Mouse (Mus musculus) urinary bladder, postnatal 4 days (tissue): ENCODE measurements around the gene Fgd3.

ENCODE experiments used
- DNase-seq, 2 experiments: peaks; one replicate each; pipeline ENCODE4 v3.0.0; 2021 to 2022; ENCODE audit warnings: low spot score in 2 of 2

Gene Fgd3

DNA sequence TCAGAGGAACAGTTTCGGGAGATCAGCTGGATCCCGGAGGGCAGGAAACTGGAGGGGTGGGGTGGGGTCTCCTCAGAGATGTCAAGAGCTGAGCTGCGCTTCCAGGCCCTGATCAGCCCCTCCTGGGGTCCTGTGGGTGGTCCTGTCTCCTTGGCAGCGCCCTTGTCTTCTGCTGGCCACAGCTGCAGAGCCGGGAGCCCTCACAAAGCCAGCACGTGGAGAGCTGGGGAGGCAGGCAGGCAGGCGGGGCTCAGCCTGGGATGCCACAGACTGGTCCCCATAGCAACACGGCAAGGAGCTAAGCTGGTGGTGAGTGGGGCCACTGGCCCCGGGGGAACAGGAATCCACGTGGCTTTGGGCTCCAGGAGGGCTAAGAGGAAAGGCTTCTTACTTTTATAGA, at the start of gene Fgd3:
Fgd3 (minus strand) TSS at position 272 of the 400 bp plus-strand sequence.
- DNase-seq, result no peak

DNA sequence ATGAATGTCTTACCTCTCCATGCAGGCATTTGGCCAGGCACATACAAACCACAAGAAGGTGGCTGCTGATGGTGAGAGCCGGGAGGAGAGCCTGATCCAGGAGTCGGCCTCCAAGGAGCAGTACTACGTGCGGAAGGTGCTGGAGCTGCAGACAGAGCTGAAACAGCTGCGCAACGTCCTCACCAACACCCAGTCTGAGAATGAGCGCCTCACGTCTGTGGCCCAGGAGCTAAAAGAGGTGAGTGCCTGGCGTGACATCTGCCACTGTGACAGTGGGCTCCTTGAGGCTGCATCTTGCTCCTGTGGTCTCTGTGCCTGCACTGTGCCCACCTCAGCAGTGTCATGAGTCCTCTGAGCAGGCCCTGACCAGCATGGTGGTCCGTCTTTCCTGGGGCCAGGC, 49.3 kb upstream of the Fgd3 start:
- DNase-seq, result no peak

DNA sequence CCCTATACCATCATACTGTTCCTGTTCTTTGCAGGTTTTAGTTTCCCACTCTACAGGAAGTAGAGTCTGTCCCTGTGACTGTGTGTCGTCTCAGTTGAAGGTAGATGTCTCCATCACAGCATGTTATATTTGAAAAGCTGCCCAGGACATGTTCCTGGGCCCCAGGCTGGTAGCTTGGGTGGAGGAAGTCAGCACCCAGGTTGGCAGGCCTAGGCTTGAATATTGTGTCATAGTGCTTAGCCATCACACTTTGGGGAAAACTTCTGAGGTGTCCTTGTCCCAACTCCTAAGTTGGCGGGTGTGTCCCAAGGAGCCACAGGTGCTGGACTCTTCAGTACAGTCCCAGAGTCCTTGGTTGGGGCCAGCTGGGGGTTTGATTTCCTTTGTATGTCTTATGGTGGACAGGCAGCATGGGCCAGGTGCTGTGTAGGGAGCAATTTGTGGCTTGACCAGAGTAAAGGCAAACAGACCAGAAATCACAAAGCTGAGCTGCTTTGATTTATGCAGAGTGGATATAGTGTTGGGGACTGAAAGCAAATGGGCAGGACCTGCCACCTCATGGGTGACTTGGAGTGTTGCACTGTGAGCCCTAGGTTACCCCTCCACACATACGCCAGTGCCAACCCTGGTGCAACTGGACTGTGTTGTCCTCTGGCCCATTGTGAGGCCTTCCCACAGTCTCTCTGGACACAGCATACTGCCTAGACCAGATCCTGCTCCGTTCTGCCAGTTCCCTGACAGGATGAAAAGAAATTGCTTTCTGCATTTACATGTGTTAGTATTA, 47.7 kb upstream of the Fgd3 start:
- DNase-seq, result no peak

DNA sequence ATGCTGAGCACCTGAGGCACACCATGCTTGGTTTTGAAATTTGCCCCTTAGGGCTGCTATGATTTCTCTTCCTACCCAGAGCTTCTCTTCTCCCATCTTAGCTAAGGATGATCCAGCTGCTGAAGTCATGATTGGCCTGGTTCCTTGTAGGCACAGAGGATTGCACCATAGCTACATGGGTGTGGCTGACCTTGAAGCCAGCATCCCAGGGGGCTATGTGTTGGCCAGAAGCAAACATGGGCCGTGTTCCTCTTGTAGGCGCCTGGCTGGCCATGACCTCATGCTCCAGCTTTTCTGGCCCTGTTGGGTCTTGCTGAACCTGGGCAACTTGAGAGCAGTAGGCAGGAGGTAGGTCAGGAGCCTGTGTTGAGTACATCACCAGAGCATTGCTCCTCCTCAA, 44.6 kb upstream of the Fgd3 start:
- no peak for DNase-seq

DNA sequence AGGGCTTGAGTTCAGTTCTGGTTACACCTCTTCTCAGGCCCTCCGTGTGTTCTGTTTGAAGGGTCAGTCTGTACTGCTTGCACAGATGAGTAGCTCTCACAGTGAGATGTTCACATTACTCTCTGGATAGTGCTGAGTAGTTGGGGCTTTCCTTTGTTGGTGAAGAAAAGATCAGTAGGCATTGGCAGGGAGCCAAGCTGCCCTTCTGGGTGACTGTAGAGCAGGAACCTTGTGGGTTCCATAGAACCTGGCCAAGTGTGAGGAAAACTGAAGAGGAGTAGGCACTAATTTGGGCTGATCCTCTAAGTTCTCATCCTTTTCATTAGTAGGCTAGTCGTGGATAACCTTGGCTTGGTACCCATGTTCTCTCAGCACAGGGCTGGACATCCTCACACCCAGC, 42.7 kb upstream of the Fgd3 start:
- no peak for DNase-seq

DNA sequence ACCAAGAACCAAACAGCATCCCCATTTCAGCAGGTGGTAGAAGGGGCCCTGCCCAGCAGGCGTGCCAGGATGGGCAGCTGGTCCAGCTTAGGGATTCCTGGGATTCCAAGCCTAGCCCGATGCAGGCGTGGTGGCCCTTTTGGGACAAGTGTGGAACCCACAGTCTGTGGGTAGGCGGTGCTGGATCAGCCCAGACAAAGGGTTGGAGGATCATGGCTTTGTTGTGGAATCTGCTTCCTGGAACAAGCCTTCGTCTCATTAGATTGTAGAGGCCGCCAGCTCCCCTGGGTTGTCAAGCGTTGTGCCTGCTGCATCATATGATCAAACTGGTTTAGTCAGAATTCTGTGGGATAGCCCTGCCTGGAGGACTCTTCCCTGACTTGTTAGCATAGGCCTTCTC, 42.3 kb upstream of the Fgd3 start:
- no peak for DNase-seq

DNA sequence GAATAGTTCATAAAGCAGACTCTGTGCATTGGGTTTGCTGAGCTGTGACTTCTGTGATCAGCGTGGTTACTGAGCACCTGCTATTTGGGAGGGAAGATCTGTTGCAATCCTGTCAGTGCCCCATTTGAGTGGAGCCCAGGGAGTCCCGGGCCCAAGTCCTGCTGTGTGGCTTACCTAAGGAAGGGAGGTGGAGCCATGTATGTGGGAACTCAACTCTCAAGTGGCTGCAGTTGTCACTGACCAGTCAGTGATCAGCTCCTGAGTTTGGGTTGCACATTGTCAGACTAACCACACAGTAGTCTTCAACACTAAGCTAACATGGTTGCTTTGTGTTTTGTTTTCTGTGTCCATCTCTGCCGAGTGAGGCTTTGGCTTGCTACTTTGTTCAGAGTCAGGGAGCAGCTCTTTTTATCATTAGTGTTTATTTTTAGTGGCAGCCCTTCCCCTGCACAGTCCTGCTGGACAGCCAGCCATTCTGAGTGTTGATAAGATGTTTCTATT, 40.8 kb upstream of the Fgd3 start:
- no peak for DNase-seq

DNA sequence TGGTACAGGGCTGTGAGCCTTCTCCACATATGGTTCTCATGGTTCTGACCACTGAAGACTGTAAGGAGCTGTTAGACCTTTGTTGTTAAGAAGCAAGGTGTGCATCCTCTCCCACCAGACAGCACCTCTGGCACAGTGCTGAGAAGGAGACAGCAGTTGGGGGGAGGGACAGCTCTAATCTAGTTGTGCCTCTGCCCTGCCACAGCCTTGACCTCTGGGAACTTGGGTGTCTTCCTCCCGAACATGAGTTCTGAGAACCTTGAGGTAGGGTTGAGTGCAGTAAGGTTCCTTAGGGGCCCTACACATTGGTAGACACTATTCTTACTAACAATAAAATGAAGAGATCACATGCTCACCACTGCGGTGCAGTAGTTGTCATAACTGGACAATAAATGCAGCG, 38.1 kb upstream of the Fgd3 start:
- no peak for DNase-seq

DNA sequence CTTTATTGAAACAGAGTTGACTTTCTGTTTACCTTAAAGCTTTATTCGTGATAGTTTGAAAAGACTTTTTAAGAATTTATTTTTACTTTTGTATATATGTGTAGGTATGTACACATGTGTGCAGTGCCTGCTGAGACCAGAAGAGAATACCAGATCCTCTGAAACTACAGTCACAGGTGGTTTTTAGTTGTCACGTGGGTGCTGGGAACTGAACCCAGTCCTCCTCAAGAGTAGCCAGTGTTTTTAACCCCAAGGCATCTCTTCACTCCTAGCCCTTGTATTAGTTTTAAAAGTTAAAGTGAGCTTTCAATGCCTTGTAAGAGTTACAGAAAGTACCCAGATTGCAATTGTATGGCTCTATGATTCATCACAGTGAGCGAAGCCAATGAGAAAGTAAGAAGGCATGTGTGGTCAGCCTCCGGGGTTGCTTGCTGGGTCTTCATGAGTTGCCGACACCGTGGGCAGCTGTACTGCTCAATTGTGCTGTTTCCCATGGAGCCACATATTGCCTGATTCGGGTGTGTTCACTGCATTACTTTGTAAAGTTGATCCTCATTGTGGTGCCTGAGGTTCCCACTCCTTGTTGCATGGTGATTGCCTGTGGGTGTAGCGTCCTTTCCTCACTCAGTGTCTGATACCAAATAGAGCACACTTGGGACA, 37.4 kb upstream of the Fgd3 start:
- no peak for DNase-seq

DNA sequence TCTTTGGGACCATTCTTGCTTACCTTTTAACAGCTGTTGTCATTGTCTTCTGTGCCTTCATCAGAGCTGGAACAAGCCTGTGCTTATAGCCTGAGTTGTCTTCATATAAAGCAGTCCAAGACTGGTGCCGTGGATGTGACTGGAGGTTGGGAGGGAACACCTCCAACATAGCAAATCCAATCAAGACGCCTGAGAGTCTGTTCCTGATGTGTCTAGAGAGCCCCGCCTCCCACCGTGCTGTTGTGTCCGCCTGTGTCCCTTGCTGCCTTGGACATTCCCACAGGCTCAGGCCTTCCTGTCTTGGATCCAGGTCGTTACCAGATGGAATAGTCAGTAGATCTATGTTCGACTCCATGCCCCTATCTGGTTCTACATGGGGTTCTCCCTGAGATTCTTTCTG, 36.0 kb upstream of the Fgd3 start:
- DNase-seq, result no peak

DNA sequence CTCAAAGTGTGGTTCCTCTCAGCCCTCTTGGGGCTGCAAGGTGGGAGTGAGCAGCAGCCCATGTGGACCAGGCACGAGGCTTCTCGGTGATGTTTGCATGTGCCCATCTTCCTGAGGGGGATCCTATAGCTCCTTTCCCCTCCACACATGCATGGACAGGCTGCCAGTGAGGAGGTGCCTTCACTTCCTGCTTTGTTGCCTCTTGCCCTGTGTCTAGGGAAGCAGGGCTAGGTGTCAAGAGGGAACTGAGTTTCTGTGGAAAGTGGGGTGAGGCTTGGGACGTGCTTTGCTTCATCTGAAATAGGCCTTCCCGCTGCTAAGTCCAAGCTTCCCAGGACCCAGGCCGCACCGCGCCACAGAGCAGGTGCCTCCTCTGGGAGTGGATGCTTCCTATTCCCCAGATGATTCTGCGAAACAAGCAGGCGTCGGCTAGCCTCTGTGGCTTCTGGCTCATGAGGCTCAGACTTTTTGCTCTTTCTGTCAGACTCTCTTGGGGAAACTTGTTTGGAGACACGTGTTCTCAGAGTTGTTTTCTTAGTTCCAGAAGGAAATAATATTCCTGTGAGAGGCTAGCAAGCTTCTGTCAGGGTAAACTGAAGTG, 35.5 kb upstream of the Fgd3 start:
- DNase-seq, result no peak

DNA sequence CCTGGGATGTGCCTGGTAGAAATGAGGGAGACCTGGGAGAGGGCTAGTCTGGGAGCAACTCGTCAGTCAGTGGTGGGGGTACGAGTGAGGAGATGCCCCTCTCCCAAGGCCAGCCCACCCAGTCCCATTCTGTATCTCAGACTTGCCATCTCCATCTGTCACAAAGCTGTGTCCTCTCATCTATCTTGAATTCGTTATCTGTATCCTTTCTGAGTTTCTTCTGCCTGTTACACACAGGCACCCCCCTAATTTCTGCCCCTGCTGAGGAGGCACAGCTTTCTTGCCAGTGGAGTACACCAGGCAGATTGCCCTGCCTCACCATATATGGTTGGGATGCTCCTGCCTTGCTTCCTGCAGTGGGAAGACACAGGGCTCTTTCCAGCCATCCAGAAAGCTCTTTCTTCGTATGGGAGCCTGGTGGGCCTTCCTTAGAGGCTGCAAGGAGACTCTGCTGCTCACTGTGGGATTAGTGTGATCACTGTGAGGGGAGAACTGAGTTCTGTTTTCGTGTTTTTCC, 33.9 kb upstream of the Fgd3 start:
- peak in 1 of 2 experiments; percentile 40 for DNase-seq

DNA sequence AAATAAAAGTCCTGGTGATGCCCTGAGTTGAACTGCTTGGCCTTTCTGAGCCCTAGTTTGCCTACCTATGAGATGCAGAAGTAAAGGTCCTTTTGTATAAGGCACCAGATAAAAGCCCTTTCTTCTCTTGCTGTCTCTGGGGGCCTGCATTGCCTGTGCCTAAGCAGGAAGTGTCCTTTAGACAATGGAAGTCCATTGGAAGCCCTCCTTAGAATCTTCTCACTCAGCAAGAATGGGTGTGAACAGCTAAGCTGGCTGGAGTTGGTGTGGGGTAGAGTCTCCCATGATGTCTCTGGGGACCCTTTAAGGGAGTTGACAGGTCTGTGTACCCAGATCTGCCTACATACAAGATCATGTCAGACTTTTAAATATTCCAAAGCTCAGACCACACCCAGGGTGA, 33.3 kb upstream of the Fgd3 start:
- no peak for DNase-seq

DNA sequence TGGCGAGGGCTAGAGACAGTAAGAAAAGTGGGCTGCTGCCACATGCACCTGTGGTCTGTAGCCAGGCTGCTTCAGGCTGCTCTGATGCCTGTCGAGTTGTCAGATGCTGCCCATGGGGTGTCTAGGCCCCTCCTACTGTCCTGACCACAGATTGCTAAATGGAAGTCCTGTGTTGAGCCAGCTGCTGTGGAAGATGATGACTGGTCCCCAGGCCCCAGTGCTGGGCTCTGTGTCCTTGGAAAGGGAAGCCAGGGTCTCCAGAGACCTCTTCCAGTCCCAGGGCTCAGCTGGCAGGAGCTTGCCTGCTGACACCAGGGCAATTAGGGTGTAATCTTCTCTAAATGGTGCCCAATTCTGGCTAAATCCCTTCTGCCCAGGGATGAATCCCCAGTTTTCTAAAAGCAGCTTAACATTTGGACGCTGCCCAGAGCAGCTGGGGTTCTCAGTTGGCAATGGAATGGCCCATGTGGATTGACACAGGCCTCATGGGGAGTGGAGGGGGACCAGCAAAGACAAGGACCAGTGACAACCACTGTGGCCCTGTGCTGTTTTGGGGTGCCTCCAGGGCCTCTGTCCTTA, 32.6 kb upstream of the Fgd3 start:
- DNase-seq, result peak in 1 of 2 experiments; percentile 52

DNA sequence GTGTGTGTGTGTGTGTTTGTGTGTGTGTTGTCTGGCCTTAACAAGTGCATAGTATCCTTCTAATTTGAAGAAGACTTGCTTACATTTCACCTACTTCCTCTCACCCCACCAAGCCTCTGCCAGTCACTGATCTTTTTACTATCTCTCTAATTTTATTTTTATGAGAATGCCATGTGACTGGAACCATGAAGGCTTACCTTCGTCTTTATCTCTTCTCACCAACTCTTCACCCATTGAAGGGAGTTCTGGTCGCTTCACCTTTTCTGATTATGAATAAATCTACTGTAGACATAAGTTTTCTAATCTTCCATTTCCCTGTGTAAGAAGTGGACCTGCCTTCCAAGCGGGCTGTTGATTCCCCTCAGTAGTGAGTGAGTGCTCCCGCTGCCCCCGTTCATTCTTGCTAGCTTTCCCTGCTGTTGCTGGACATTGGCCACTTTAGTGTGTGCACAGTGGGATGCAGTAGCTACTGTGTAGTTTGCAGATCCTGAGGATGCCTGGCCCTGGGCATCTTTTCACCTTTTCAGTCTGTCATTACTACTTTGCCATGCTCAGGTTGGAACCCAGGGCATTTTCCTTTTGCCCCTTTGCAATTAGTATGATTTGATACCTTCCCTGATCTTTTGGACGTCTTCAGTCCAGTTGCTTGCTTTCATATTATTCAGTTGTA, 29.9 kb upstream of the Fgd3 start:
- no peak for DNase-seq

DNA sequence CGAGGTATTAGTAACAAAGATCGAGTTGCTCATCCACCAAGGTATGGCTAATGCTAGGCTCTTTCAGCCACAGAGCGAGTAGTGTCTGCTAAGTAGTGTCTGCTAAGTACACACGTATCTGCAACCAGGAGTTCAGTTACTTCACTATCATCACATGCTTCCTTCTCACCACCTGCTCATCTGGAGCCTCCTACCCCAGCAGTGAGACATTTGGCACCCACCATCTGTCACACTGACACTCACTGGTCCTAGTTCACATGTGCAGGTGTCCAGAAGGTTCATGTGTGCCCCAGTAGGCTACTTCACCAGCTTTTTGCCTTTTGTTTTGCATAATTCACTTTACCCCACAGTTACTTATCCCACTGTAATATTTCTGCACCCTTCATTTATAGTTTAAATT, 29.2 kb upstream of the Fgd3 start:
- DNase-seq, result no peak

DNA sequence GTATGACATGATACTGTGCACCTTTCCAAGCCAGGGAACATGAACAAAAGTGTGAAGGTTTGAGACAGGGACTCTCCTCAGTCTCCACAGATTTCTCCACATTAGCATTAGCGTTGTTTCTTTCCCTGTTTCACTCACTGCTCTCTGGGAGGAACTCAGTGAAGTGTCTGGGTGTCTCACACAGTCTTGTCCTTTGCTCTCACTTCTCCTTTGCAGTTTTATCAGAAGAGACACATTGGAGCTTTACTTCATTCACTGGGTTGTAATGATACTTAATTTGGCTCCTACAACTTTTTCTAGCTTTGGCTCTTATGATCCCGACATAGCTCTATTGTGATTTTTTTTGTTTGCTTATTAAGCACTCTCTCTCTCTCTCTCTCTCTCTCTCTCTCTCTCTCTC, 28.4 kb upstream of the Fgd3 start:
- no peak for DNase-seq

DNA sequence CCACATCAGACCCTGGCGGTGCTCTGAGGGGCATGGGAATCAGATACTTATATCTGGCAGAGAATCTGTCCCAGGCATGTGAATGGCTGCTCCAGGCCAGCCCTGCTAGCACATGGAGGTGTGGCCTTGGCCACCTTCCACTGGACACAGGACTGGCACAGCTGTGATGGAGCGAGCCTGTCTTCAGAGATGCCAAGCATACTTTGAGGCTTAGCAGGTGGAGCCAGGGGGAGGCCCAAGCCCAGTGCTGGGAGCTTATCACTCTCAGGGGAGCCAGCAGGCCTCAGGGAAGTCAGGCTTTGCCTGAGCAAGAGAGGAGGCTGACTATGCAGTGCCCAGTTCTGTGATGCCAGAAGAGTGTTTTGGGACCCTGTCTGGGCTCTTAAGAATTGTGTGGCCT, 25.4 kb upstream of the Fgd3 start:
- peak in 1 of 2 experiments; percentile 57 for DNase-seq

DNA sequence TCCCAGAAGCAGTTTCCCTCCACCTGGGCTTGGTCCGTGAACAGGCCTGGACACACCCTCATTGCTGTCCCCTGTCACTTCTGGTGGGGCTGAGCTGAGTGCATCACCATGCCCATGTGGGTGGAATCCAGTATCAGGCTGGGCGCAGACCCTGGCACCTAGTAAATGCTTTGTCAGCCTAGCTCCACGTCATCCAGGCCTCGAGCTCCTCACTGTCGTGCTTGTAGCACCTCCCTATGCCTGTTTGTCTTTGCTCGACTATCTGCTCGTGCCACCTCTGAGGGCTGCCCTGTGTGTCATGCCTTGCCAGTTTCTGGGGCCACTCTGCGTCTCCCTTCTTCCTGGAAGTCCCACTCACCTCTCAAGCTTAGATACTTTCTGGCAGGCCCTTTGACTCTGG, 24.5 kb upstream of the Fgd3 start:
- peak in 1 of 2 experiments; percentile 44 for DNase-seq

DNA sequence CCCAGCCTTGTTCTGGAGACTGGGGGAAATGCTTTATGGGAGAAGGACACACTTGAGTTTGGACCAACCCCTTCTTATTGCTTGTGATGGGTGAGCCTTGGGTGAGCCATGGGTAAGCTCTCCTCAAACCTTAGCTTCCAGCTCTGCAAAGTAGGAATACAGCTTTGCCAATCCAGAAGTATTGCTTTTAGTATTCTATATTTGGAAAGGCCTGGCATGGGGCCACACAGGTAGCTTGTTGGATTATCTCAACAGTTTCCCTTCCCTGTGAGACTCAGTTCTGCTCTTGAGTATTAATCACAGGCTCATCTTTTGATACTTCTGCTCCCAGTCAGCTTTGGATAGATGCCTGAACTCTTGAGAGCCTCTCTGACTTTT, 22.6 kb upstream of the Fgd3 start:
- no peak for DNase-seq

DNA sequence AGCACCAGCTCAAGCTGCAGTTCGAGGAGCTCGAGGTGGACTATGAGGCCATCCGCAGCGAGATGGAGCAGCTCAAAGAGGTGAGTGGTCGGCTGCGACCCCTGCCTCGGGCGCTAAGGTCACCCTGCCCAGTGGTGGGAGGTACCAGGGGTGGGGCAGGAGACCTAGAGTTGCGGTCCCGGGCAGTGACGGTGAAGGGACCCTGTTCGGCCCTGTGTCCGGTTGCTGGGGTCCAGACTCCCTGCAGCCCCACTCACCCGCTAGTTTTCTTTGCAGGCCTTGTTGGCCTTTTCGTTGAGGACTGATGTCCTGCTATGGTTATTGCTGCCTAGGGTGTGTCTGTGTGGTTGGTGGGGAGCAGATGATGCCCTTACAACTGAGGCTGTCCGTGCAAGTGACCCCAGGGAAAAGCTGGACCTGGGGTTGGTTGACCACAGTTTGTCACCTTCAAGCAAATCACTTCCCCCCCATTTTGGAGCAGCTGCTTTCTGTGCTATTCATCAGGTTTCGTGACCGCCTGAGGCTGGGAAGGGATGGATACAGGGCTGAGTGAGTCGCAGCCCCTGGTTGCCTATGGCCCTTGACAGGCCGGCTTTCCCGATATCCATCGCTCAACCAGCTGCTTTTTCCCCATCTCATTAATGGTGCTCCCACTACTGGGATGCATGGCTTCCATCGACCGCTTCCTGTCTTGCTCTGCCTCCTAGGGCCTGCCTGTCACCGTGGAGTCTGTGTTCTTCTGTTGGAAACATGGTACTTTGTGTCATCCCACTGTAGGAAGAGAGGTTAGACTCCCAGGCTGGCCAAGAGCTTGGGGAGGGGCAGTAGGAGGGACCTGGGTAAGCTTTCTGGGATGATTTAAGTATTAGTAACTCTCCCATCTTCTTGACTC, 22.0 kb upstream of the Fgd3 start:
- no peak for DNase-seq
